Mouse (Mus musculus): Measurements from ENCODE around the gene A530032D15Rik.
"Not testable (repeated sequence)": the region's sequence is repeated elsewhere in the genome, so short reads cannot be mapped to it uniquely, and the experiment has no call there.

The A530032D15Rik gene

GRCm38 (mm10) chr1:85035801-85036200 is 73.9 kb downstream of the A530032D15Rik start:
- not testable (repeated sequence) for DNase-seq (ENCODE audit: extremely low spot score)

- not testable (repeated sequence) for DNase-seq (ENCODE audit: extremely low spot score)
Observed at GRCm38 (mm10) chr1:85034394-85034793, 75.3 kb downstream of the A530032D15Rik start.

GRCm38 (mm10) chr1:85033616-85034015 is 76.0 kb downstream of the A530032D15Rik start:
- not testable (repeated sequence) for DNase-seq (ENCODE audit: extremely low spot score)

Measured in embryo, embryonic 9.5 days (tissue).